Mouse (Mus musculus) megakaryocyte, embryonic 14.5 days (primary cell): ENCODE data around the gene Pip4k2b.

Source experiments
- FLI1 ChIP-seq: IDR thresholded peaks from 2 replicates; pipeline ENCODE4 v1.6.1; 2012; ENCODE audit warnings: low read length, inconsistent platforms, mixed read lengths
- GATA1 ChIP-seq: IDR thresholded peaks from 3 replicates; pipeline ENCODE4 v1.6.1; 2012; ENCODE audit warnings: mixed read lengths, low read length, inconsistent platforms, borderline replicate concordance

- TF ChIP-seq GATA1 (no peak), FLI1 (no peak)
Measured at GRCm38 (mm10) chr11:97769704-97770103, 25.2 kb upstream of the Pip4k2b start.
